Mouse (Mus musculus): Measurements from ENCODE around the gene Mical3.

Gene Mical3

DNA sequence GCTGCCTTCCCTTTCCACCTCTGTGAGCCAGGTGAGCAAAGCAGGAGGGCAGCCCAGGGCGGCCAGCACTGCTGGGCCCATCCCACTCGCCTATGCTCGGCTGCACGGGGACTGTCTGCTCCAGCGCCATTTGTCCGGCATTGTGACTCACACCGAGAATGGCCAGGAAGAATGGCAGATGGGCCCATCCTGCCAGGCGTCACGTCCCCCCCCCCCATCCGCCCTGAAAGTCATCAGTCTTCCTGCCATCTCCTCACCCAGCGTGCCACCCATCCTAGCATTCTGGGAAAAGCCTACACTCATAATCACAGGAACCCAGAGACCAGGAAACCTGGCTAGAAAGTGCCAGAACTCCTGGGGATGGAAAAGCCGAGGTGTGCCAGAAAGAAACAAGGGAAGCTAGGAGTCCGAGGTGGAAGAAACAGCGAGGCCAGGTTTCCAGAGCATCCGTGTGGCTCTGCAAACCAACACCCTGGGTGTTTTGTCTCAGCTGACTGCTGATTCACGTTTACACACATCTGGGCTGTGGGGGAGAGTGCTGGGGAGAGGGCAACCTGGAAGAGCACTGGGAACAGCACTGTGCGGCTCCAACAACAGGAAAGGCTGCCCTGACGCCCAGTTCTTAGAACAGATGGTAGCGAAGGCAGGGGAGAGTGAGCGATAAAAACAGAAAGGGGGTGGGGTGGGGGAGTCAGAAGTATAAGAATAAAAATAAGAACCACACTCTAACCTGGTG is 85.3 kb downstream of the Mical3 start:
- DNase-seq, result peak; percentile 83

DNA sequence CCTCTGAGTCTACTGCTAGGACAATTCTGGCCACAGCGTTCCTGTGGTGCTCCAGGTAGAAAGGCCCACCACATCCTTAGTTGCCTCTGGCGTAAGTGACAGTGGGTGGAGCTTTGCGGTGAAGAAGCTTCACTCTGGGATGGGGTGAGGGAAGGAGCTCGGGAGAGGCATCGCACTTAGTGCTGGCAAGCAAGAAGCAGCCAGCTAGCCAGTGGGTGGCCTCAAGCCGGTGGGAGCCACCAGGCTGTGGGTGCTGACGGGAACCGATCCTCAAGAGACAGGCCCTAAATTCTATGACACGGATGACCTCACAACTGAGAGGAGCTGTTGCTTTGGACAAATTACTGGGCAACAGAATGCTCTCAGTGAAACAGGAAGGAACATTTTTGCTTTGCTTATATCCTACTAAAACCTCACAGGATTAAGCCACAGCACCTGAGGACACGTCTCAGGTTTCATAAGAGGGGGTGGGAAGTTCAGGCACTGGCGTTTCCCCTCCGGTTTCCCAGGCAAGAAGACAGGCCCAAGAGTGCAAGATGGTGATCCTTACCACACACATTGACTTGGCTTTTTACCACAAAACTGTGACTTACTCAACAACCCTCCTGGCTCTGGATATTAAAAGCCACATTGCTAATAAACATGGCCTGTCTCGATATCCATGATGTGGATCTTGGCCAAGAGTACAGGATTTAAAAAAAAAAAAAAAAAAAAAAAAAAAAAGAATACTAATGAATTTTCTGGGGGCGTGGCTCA is 87.2 kb downstream of the Mical3 start:
- no peak for DNase-seq

DNA sequence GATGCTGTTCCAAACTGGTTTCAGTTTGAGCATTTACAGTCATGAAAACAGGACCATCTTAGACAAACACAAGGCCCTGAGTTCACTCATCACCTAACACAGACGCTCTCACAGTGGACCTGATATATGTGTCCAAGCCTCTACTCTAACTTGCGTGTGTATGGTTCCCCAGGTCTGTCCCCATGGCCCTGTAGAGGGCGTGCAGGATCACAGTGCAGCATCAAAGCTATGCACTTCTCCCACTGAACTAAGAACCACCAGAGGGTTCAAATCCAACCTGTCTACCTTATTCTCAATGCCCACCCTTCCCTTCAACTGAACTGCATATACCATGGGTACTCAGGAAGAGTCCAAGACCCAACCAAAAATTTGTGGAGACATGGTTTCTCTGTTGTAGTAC is 91.1 kb downstream of the Mical3 start:
- no peak for DNase-seq

DNA sequence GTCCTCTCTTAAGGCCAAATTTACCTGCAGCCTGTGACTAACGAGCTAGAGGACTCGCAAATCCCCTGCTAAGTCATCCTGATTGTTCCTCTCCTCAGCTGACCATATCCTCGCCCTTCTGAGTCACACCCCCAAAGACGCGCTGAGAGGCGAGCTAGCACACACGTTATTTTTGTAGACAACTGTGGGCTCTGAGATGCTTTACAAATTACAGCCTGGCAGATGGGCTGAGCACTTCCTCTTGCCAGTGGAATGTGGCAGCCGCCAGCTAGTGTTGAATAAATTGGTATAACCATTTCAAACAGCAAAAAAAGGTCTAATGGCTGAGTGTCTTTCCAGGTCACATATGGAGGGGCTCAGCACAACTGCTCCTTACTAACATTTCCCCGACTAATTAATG is 91.5 kb downstream of the Mical3 start:
- DNase-seq, result peak; percentile 72

DNA sequence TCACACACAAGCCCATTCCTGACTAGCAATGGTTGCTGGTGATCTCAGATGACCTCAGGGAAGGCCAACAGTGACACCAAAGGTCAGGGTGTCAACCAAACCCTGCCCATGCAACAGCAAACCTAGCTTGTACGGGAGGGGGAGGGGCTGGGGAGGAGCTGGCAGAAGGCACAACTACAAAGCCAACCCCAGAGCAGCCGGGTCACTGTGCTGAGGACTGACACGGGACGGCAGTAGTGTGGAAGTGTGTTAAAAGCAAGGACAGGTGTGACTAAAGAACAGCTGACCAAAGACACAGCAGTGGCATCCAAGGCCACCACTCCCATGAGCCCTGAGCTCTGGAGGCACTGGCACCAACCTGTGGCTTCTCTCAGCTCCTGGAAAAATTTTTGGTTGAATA is 93.7 kb downstream of the Mical3 start:
- no peak for DNase-seq

DNA sequence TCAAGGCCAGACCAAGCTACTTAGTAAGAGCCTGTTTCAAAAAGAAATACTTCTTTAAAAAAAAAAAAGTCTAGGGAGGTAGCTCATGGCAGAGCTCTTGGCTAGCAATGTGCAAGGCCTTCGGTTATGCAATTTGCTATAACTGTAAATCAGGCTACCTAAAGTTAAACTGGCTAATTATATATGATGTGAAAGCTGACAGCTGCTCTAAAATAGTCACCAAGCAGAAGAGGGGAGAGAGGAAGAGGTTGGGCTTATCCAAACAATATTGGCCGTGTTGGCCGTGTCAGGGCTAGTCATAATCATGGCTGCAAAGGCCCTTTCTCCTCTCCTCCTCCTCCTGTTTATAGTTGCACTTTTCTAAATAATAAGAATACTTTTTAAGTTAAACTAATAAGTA is 94.9 kb downstream of the Mical3 start:
- DNase-seq, result no peak

DNA sequence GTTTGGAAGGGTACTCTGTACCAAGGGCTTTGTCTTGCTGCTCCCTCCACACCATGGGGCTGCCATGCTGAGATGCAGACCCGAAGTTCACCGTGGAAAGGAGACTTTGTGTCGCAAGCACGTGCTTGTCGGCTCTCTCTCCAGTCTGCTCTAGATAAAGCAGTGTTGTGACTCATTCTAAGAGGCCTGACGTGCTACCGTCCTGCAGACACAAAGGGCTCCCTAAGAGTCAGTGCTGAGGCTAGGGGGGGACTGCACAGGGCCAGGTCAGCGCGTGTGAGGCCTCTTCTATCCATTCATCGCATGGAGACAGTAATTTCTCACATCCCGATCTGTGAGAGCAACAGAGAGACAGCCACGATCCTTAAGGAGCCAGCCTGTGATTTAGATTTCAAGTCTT is 95.5 kb downstream of the Mical3 start:
- no peak for DNase-seq

DNA sequence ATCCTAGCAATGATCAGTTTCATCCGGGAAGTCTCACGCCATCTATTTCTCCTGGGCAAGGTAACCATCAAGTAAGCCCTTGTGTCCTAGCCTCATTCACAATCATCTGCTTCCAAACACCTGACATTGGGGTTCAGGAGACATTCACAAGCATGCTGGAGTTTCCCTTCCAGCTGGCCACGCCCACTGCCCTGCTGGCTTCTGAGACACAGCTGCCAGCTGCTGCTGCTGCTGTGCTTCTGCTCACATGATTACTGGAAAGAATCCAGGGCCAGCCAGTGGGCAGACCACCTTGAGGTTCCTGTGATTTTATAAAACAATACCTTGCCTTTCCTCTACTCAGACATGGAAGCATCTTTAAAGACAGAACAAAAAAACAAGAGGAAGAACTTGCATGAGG is 97.5 kb downstream of the Mical3 start:
- DNase-seq, result no peak

DNA sequence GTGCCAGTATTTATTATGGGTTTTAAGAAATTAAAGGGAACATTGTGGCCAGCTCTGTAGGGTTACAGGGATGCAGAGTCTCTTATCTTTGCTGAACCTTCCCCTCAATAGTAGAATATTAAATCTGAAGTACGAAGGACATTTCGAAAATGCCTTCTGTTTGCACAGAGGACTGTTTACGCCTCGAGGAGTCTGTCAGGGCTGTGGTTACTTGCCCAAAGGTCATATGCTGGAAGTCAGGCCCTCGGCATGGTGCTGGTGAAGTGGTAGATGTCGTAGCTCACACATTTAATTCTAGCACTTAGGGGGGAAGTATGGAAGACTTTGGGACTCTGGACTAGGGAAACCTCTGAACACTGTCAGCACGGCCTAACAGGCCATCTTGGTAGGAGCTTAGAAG is 99.4 kb downstream of the Mical3 start:
- DNase-seq, result no peak

DNA sequence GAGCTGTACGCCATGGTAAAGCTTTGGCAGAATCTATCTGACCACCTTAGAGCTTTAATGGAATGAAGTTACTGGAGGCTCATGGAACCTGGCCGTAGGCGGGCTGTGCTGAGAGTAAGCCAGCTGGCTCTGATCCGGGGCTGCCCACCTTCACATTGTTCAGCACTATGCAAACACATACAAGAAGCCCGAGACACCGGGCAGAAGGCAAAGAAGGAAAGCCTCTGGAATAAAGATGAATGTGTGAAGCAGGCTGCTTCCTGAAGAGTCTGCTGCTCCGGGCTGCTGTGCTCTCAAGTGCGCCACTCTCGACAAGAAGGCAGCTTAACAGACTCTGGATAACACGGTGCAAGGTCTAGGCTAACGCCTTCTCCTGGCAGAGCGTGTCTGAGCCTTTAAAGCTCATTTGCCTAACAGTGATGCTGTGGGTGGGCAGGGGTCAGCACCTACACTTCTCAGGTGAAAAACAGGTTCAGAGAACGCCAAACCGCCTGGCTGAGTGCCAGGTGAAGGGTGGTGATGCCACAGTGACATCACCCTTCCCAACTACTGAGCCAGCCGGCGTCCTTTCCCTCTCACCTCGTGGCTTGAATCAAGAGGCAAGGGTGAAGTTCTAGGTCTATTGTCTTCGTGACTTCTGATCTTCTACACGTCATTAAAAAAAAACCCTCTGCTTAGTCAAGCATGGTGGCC is 100.8 kb downstream of the Mical3 start:
- no peak for DNase-seq

DNA sequence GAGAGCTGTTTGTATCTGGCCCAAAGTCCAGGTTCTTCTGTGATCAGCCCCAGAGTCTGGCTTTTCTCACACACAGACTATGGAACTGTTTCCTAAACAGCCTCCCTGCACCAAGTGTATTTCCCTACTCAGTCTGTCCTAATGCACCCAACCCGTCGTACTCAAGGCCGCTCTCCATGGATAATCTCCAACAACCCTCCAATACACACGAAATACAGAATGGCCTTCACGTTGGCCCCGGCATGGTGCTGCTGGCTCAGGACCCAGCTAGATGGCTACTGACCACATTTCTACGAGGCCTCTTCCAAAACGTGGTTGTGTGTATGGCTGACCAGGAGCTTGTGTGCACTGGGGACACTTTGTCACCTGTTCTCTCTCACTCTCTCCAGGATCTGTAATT is 102.3 kb downstream of the Mical3 start:
- DNase-seq, result no peak

DNA sequence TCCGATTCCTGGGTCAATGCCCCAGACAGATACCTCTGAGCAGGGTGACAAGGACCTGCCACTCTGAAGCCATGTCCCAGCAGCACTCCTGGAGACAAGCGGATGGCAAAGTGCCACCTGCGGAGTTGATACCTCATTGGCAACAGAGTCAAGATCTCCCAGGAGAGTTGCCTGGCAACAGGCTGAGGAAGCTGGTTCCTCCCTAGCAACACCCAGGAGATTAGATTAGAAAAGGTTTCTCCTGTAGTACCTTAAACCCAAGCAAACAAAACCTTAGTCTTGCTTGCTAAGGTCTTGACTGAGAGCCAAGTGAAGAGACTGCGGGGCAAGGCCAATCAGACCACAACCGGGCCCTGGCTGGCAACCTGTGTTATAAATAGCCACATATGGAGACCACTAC is 103.5 kb downstream of the Mical3 start:
- DNase-seq, result peak; percentile 75

DNA sequence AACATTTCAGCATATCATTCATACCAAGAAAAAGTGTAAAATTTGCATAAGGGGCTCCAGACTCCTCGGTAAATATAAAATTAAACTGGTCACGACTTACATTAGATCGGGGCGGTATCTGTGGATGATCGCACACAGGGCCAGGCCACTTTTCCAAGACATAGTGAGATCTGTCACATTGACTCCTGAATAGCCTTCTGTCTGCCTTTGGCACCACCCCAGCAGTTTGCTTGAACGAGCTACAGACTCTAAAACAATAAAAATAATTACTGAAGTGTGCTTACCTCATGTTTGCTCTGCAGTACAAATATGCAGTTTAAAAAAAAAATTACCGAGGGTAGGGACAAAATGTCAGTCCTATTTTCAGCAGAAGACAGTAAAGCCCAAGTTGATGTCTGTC is 103.9 kb downstream of the Mical3 start:
- peak; percentile 80 for DNase-seq

DNA sequence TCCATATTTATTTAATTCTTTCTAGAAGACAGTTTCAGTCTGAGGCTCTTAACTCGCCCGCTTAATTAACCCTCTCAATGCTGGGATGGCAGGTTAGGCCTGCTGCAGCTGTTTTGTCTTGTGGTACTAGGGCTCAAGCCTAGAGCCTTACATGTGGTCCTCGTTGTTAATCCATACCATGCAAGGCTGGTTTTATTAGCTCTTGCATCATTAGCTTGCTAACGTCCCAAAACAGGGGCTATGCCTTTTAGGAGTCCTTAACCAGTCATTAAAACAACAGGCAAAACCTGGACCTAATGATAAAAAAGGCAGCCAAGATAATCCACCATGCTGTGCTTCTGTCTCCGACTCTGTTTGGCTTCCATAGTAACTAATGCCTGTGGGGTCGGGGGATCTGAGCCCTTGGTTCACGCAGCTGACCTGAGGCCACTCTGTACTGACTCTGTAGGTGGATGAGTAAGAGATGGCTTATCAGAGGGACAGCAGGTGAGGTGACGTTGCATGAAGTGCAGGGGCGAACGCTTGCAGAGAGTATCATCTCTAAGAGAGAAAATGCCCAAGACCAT is 104.7 kb downstream of the Mical3 start:
- DNase-seq, result no peak

DNA sequence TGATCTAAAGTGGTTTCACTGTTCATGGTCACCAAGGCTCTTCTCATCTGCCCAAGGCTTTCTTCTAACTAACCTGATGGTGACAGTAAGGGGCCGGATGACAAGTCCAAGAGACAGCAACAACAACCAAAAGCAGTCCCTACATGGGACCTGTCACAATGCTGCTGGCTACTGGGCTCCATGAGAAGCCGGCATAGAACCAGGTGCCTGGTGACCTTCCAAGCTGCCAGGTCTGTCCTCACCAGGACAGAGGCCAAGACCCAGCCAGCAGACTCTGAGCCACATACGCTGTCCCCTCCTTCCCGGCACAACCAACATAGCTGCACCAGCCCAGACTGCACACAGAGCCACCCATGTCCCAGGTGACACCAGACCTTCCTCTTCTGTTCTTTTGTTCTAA is 112.7 kb downstream of the Mical3 start:
- DNase-seq, result peak; percentile 85

DNA sequence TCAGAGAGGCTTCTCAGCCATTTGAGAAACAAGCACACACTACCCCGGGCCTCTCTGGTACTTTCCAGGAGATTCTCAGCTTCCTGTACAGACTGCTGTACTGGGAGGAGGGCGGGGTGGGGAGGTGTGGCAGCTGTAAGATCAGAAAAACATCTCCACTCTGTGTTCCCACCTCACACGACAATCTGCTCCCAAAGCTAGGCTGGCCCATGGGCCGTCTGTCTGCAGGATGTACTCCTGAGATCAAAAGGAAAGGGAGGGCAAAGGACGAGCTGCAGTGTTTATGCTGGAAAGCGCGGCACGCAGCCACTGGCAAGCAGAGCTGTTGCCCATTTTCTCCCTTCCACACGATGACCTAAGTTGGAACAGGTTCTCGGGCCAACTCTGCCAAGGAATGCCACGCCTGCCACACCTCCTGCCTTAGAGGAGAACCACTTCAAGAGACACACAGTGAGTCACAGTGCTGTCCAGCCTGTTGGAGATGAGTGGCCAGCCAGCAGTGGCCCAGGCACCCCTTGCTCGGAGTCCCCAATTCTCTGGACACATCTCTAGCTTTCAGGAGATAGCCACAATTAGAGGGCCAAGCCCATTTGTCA is 113.3 kb downstream of the Mical3 start:
- DNase-seq, result peak; percentile 86

DNA sequence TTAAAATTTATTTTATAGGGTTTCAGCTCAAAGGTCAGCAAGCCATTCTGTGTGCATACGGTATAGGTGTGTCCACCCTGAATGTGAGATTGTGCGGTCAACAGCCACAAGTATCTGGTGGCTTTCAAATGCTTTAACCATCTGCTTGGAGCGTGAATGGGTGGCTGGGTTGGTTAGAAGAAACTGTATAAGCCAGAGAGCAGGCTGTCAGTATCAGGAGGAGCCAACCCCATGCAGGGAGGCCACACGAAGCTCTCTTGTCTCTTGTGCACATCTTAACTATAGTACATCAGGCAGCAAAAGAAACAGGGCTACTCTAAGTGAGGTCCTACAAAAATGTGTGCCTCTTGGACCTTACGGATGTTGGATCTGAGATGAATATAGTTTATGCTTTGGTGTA is 114.7 kb downstream of the Mical3 start:
- peak; percentile 46 for DNase-seq

DNA sequence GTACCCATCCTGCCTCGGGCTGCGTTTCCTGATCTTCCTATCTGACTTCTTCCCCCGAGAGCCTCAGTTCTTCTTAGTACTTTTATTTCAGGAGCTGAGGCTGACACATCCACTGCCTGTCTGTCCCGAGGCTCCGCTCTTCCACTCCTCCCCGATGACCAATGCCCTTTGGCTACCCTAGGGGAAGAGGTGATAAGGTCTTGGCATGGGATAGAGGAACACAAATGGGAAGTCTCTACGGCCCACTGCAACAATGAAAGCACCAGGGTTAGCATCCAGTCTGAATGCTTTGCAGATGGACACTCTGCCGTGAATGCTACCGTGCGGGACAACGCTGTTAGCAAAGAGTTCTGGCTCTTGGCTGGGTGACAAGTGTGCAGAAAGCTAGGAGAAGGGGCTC is 116.5 kb downstream of the Mical3 start:
- peak; percentile 50 for DNase-seq

DNA sequence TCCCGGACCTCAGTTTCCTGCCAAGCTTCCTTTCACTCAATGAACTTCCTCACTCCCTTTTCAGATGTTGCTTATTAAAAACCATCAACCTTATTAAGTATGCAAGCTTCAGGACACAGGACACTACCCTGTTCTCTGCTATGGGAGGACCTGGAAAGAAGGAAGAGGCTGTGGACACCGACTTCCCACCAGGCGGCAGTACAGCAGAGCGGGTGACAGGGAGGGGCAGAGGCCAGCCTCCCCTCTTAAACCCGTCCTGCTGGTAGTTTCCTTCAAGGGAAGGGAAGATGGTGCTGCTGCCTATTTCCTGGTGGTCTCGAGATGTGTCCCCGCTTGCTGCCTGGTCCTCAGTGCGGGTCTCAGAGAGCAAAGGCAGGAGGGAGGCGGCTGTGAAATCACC is 117.0 kb downstream of the Mical3 start:
- peak; percentile 68 for DNase-seq

DNA sequence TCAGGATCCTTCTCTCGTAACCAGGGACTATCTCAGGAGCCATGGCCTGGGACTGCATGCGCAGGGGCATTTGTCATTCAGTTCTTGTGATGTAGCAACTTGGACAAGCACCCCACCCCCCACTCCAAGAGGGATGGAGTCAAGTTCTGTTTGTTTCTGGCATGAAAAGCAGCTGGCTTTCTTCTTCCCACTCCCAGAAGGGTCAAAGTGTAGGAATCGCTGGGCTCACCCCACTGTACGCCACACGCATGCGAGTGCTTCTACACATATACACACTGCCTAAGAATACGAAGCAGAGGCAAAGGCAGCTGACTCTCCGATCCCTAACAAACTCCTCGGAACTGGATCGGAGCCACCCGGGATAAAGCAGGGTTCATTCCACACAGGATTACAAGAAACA is 119.1 kb downstream of the Mical3 start:
- peak; percentile 28 for DNase-seq

DNA sequence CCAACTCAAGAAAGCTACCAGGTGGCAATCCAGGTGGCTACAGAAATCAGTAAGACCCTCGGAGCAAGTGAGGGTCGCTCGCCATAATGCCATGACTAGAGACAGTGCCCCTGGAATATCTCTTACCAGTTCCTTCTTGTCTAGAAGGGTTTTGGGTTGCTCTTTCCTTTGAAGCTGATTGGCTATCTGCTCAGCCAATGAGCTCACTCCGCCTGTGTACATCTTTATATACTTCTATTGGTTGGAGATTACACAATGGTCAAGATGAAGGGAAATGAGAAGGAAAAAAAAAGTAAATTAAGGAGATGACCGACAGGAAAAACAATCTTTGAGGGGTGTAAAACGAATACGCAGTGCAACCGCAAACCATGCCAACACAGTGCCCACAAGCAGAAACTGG is 121.1 kb downstream of the Mical3 start:
- no peak for DNase-seq

DNA sequence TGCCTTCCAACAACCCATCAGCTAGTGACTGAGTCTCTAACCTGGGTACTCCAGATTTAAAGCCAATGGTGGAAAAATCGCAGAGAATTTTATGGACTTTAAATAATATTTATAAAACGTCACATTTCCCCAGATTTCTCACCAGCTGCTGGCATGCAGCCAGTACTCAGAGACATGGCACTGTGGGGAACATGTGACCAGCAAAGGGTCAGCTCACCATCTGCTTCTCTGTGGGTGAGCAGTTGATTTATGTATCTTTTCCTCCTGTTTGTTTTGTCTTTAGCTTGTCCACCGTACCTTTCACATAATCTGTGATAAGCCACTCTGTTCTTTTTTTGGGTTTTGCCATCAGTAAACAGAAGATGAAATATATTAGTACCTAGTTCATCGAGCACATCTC is 125.8 kb downstream of the Mical3 start:
- DNase-seq, result peak; percentile 87

DNA sequence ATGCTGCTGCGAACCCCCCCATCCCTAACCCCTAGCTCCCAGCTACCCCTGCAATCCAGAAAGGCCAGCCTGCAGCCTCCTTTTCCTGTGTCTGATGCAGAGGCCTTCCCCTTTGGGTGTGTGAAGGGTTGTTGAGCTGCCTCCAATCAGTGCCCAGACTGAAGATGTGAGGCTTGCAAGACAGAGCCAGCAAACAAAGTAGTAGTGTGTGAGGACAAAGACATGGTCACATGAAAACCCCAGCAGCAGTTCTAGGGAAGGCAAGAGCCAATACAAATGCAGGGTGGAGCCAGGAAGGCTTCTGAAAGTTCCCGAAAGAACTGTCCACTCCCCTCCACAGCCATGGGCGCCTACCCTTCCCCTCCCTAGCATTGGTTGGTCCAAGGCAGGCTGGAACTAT is 127.8 kb downstream of the Mical3 start:
- peak; percentile 25 for DNase-seq
